Mouse (Mus musculus) regulatory T cell (primary cell): ENCODE measurements around the gene Slpi.

Source experiments
- in situ Hi-C: fragments of 300-600 bp; cut with MboI, MseI; formaldehyde crosslinking; loops from one replicate; pipeline ENCODE4 v1.15.1; 2025; ENCODE audit warnings: high pct_unique_total_duplicates

The Slpi gene

DNA sequence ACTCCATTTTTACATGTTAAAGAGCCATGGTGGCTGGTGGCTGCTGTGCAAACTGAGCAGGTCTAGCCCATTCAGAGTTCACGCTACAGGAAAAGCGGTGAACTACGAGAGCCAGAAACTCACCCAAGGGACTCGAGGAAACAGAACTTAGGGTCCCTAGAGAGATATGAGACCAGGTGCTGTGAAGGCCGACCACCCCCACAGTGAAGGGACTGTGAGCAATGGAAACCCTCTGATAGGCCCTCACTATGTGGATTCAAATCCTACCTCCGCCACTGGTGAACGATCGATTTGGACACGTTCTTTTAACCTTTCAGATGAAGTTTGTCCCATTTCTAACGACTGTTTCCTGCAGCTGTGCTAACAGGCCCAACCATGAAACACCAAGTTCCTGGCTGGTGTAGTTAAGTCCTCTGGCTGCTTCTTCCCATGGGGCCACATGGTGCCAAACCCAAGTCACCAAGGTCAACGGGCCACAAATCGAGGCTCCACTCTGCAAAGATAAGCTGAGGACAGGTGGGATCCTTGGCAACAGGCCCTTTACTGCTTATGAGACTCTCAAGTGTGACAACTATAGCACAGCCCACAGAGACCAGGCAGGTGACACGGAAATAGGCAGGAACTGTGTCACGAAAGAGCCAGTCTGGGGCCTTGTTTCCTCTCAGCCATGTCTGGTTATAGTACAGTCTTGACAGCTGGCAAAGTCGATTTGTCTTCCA lies 33.9 kb upstream of the Slpi start:
- in situ Hi-C loops, result no loop called here

DNA sequence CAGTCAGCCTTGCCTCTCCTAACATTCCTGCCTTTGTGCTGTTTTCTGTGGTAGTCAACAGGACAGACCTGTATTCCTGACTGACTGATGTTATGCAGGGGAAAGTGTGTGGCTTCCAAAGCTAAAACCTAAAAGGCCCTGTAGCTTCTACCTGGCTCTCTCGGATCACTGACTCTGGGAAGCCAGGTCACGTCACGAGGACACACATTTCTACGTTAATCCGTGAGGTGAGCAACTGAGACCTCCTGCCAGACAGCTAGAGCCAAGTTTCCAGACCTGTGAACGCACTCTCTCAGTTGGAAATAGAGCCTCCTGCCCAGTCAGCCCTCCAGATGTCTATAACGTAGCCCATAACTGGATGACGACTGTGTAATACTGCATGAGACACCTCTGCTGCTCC lies 33.1 kb upstream of the Slpi start:
- in situ Hi-C loops, result no loop called here

DNA sequence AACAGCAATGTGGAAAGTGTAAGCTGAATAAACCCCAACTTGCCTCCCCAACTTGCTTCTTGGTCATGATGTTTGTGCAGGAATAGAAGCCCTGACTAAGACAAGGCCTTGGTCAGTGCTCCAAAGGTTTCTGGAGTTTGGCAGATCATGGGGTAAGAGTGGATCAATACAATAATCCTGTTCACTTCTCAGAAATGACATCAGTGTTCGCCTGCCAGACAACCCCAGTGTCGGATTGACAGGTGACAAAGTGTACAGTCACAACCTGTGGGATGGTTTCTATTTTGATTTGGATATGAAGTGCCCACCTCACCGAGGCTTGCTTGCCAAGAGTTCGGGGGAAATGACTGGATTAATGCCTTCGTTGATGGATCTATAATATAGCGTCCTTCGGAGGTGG lies 32.4 kb upstream of the Slpi start:
- in situ Hi-C loops, result no loop called here

DNA sequence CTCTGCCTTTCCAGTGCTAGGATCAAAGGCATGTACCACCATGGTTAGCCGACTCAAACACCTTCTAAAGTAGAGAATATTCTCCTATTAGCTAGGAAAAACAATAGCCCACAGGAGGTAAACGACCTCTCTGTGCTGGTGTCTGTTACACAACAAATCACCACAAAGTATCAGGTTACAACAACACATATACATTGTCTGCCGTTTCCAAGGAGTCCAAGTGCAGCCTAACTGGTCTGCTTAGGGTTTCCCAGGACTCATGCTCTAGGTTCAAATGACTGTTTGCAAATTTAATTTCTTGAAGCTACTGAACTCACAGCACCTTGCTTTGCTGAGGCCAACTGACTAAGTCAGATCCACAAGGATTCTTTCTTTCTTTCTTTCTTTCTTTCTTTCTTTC lies 30.6 kb upstream of the Slpi start:
- in situ Hi-C loops, result no loop called here

DNA sequence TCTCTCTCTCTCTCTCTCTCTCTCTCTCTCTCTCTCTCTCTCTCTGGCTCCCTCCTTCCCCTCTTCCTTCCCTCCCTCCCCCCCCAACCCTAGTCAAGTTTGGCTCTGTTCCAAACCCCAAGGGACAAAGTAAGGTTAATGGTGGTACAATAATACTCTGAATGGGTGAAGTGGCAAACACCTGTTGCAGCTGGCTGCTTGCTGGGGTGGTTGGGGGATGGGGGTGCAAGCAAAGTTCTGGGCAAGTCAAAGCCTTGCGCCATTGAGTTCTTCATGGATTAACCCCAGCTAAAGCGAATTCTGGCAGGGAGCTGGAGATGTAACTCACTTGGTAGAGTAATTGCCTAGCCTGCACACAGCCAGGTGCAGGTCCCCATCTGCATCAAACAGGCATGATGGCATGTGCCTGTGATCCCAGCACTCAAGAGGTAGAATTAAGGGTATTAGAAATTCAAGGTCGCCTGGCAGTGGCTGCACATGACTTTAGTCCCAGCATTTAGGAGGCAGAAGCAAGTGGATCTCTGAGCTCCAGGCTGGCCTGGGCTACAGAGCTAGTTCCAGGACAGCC lies 29.5 kb upstream of the Slpi start:
- in situ Hi-C loops, result no loop called here

DNA sequence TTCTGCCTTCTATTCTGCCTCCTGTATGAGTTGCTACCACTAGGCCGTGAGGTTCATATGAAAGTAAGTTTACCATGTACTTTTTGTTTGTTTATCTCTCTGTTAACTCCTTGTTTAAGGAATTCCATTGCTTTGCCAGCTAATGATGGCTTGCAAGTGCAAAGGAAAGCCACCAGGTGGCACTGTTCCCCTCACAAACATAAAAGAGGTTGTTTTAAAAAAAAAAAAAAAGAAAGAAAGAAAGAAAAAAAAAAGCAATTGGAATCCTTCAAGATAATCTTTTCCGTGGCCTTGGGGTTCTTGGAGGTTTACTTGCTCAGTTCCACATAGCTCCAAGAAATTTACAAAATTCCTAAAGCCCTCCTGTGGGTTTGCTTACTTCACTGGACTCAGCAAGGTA lies 28.3 kb upstream of the Slpi start:
- in situ Hi-C loops, result no loop called here

DNA sequence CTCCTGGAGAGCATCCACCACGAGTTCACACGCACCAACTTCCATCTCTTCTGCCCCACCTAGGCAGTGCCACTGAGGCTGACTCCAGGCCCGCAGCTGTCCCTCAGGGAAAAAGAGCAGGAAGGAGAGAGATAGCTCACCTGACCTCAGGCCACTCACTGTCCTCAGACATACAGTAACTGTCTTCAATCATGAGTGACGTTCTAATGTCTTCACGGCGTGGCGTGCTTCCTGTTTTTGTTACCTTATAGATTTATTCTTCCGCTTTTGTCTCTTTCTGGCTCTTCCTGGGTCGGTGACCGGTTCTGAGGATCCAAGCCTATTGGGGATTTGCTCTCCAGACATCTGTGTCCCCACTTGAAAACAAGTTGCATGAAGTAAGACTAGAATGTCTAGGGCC lies 25.7 kb upstream of the Slpi start:
- in situ Hi-C loops, result no loop called here

DNA sequence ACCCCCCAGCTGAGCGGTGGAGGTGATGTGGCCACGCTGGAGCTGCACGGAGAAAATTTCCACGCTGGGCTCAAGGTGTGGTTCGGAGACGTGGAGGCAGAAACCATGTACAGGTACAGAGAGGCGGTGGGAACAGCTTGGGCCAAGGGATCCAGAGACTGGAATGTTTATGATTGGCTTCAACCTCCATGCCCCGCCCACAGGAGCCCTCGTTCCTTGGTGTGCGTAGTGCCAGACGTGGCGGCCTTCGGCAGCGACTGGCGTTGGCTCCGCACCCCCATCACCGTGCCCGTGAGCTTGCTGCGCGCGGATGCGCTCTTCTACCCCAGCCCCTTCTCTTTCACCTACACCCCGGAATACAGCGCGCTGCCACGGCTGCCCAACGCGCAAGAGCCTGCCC lies 25.3 kb upstream of the Slpi start:
- in situ Hi-C loops, result no loop called here

DNA sequence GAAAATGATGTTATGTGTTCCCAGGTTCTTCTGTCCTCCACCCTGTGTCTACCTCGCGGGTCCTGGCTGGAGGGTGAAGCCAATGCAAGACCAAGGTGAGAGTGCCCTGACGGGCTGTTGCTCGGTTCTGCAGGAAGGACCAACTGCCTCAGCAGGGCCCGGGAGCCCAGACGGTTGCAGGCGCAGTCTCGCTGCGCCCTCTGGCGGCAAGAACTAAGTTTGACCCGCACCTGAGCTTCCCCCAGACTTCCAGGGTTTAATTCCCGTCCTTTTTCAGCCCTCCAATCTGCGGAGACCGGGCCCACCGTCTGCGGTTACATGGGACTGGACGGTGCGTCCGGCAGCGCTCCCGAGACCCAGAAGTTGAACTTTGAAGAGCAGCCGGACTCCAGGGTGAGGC lies 18.8 kb upstream of the Slpi start:
- in situ Hi-C loops, result no loop called here

DNA sequence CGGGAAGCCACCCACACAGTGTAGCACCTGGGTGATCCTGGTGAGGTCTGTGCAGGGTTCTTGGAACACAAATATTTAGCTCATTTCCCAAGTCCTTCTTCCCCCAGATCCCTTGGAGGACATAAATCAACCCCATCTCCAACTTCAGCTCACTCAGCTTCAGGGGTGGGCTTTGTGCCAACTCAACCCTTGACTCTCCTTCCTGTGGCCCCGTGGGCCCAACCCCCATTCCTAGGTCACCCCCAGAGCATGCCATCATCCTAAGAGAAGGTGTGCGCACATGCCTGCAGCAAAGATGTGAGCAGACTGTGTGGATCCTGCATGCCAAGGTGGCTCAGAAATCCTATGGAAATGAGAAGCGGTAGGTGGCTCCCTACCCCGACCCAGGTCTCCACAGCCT lies 16.6 kb upstream of the Slpi start:
- in situ Hi-C loops, result no loop called here

DNA sequence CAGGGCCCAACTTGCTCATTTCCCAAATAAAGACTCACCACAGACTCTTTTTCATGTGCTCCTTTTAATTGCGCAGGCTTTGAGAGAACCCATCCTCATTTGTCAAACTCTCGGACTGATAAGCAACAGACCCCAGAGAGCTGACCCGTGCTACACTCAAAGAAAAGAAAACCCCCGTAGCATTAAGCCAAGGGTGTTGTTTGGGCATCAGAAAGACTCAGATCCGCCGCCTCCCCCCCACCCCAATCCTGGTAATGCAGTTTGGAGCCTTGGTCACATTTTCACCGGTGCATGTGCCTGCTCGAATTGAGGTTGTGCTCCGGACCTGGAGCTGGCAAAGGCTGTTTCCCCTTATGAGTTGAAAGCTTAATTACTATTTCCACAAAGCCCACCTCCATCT lies 16.2 kb upstream of the Slpi start, which contains the start of gene Matn4:
Gene Matn4 (minus strand): TSS at position 101 of the 400 bp plus-strand sequence.
- in situ Hi-C loops, result no loop called here

DNA sequence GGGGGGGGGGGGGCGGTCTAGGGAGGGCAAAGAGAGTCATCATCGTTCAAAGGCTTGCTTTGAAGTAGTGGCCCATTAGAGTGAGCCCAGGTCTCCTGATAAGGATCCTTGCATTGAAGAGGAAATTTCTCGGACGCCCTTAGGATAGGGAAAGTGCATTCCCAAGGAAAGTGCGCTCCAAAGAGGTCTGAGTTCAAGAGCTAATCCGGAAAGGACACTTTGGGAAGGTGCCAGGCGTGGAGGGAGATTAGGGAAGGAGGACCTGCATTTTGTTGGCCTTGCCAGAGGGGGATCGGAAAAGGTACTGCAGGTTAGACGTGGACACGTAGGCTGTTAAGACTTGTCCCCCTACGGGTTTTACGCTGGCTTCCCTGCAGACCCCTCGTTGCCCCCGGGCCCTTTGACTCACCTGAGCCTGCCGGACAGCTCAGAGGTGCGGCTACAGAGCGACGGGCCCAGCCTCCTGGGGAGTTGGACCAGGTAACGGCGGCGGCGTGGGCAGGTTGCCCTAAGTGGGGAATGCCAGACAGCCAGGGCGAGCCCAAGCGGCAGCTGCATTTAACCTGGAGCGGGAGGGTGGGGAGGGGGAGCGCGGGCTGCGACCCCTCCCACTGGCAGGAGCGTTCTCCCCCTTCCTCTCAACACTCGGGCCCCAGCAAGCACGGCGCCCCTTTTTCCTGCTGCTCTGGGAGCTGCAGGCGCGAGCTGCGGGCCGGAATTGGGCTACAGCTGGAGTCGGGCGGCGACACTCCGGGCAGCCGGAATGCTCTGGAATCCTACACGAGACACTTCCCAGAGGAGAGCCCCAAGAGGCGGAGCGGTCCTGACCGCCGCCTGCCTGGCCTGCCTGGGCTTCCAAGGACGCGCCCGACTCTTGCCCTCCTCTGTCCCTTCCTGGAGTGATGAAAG lies 15.4 kb upstream of the Slpi start:
- in situ Hi-C loops, result no loop called here

DNA sequence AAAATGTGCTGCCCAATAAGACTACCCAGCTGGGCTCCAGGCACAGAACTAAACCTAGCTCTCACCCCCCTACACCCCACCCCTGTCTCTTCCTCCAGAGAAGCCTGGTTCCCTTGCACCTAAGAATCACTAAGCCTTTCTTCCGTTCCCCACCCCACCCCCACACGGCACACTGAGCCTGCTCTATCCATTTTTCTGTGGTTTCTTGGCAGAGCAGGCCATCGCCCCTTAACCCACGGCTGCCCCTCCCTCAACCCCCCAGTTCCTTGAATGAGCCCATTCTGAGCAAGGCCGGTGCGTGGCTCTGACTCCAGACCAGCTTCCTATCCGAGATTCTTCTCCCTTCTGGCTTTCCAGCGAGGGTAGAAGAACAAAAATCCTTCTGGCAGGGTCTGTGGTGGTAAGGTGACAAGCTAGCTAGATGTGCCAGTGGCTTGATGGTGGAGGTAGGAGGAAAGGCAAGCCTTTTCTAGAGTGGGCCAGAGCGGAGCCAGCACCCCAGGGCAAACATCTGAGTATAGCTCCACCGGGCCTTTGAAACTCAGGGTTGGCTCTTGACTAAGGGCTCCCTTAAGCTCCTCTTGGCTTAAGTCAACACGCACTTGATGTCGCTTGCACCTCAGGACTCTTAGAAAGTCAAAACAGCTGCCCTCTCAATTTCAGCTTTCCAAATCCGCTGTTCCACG lies 14.6 kb upstream of the Slpi start:
- in situ Hi-C loops, result no loop called here

DNA sequence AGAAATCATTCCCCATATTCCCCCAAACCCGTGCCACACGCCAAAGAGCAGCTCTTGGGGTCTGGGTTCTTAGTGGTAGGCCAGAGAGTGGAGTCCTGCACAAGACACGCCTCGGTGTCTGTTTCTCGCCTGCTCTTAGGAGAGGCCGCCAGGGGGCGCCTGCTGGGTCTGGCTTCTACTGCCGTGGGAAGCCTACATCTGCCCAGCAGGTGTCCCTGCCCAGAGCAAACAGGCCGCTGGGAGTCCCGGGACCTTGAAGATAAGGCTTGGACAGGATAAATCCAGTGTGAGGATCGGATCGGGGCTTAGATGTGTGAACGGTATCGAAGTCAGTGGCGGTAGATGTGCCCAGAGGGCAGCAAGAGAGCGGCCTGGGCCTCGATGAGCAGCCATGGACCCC lies 14.0 kb upstream of the Slpi start, which contains the start of gene Rbpjl:
Gene Rbpjl (plus strand): TSS at position 236 of the 400 bp plus-strand sequence.
- in situ Hi-C loops, result no loop called here

DNA sequence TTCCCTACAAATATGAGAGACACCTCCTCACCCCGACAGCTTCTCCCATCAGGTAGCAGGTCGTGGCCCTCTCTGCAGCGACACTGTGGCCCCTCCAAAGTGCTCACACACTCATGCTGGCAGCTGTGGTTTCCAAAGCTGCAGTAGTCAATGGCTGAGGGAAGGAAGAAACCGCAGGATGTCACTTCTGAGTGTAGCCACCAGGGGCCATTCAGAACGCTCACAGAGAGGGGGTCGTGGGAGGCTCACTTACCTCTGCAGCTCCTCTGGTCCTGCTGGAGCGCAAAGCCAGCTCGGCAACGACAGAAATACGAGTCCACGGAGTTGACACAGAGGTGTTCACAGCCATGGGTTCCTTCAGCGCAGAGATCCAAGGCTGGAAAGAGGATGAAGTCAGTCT lies 8.0 kb upstream of the Slpi start:
- in situ Hi-C loops, result no loop called here

DNA sequence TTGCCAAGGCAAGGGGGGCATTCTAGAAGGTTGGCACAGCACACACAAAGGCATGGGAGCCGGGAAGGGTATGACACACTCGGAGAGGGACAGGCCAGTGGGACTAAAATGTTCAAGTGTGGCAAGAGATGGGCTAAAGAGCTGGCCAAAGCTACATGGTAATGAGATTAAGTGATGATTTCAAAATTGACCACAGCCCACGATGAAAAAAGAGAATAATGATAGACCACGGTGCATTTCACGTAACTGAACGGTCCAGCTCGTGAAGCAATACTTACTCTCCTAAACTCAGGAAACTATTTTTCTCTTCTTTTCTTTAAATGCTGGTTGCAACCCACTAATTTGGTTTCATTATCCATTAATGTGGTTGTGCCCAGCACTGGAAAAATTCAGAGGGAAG lies 7.2 kb upstream of the Slpi start:
- in situ Hi-C loops, result no loop called here

DNA sequence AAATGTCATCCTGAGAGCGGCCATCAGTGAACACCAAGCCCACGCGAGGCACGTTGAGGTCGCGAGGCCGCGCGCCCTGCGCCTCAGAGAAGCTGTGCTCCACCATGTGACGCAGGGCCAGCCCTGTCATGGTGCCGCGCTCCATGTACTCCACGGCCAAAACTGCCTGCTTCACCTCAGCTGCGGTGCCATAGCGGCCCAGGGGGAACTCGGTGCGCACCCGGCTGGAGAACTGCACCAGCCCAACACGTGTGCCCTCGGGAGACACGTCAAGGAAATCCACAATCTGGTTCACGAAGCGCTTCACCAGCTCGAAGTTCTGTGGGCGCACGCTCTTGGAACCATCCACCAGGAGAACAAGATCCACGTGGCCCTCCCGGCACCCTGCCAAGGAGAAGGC lies 4.2 kb upstream of the Slpi start:
- in situ Hi-C loops, result no loop called here

DNA sequence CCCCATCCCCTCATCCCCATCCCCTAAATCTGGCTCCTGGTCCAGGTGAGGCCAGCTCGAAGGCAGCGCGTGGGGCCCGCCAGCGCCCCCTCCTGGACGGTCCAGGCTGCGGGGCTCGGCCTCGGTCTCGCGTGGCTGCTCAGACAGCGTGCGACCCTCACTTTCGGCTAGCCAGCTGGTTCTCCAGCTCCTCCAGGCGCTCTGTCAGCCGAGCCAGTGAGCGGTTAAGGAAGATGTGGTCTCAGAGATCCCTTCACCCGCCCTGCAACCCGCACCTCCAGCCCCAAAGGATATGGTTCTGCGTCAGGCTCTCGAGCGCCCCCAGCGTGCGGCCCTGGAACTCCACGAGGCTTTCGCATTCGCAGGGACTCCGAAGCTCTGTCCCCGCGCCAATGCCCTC lies 604 bp upstream of the Slpi start:
- in situ Hi-C loops, result no loop called here

DNA sequence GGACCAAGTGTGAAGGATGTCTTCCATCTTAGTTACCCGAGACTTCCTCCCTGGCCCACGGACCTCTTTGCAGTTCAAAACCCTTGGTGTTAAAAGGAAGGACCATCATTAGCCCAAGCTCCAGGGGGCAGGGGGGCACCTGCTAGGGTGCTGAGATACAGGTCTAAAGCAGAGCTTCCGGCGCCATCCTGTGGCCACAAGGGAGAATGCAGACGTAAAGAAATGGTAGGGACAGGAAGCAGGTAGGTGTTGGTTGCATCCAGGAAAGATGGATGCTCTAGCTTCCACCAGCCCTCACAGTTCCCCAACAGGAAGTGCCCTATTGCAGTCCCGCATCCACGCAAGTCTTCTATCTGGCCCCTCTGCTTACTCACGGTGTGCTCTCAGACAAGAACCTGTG lies 1.9 kb downstream of the Slpi start:
- in situ Hi-C loops, result no loop called here

DNA sequence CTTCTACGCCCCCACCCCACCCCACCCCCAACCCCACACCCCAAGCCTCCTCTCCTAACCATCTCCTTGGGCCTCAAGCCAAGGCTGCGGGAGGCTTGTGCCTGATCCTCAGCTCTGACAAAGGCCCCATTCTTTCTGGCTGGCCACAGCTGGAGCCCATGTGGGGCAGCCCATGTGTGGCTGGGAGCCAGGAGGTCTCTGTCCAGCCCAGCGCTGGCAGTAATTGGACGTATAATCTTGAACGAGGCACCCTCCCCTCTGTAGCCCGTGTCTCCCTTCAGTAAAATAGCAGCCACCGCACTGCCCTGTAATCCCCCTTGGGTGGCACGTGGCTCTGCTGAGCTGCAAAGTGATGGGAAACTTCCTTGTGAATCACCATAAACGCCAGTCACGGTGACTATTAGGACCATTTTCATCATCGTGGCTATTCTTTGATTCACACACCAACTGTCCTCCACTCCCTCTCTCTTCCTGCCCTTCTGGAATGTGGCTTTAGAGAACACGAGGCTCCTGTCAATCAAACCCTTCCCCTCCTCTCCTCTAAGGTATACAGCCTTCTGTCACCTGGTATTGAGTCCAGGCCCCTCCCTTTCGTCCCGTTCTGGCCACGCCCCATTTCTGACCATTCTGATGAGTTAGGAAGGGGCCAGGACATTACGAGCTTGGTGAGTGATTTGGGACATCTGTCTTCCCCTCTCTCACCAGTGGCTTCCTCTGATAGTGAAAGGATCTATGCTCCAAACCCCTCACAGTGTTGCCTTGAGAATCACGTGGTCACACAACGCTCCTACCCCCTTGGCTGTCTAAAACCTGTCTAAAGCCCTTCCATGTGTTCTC lies 2.8 kb downstream of the Slpi start:
- in situ Hi-C loops, result no loop called here
